Mouse (Mus musculus): ENCODE measurements around the gene Med4.
"Not testable (repeated sequence)": the region's sequence is repeated elsewhere in the genome, so short reads cannot be mapped to it uniquely, and the experiment has no call there.

The Med4 gene

DNA sequence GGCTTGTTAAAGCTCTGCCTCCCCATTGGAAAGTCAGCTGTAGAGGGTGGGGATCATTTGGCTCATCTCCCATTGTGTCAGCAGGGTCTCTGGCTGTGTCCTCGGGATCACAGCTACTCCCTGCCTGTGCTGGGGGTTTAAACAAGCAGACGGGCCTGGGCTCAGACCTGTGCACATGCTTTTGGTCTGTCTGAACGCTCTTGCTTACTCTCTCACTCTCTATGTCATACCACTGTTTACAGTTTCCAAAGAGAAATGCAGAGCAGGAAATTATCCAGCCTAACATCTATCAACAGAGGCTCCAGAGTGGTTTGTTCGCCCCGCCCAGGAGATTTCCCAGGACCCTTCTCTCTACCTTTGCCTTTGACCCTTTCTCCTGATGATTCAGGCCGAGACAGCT, 8.1 kb upstream of the Med4 start:
- no peak for DNase-seq (ENCODE audit: low spot score in 2 of 2)

- DNase-seq (ENCODE audit: low spot score in 2 of 2): no peak
Observed at GRCm38 (mm10) chr14:73502591-73503184, 7.1 kb upstream of the Med4 start.

GRCm38 (mm10) chr14:73503237-73503933, 6.4 kb upstream of the Med4 start:
- no peak for DNase-seq (ENCODE audit: low spot score in 2 of 2)

DNA sequence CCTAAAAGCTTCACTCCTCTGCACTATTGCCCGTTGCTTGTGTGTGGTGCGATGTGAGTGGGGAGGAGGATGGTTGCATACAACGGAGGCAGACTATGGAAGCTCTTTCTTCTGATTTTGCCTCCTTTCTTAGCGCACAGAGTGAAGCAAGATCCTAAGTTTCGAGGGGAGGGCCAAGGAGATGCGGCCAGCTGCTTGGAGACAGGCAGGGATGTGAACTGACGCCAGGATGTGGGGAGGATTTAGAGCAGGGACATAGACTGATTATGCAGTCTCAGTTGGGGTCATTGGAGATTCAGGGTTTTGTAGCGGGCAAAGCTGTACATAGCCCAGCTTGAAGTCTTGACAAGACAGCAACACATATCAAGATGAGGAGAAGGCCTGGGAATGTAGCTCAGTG, 3.5 kb upstream of the Med4 start:
- no peak for DNase-seq (ENCODE audit: low spot score in 2 of 2)

DNA sequence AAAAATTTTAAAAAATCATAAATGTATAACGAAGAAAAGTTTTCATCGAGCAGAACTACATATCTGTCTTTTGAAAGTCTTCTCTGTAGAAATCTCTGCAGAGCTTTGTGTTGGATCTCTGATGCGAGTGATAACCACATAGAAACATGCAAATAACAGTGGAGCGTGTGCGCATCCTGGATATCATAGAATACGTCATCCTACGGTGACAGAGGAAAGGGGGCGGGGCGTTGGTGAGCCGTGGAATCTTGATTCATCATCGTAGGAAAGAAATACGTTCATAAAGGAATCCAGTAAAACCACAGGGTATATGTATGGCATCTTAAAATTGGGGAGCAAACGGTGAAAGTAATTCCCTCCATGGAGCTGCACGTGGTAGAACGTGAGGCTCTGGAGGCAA, 2.6 kb upstream of the Med4 start:
- DNase-seq (ENCODE audit: low spot score in 2 of 2): no peak

- no peak for DNase-seq (ENCODE audit: low spot score in 2 of 2)
Observed at GRCm38 (mm10) chr14:73507702-73508376, 2.0 kb upstream of the Med4 start.

DNA sequence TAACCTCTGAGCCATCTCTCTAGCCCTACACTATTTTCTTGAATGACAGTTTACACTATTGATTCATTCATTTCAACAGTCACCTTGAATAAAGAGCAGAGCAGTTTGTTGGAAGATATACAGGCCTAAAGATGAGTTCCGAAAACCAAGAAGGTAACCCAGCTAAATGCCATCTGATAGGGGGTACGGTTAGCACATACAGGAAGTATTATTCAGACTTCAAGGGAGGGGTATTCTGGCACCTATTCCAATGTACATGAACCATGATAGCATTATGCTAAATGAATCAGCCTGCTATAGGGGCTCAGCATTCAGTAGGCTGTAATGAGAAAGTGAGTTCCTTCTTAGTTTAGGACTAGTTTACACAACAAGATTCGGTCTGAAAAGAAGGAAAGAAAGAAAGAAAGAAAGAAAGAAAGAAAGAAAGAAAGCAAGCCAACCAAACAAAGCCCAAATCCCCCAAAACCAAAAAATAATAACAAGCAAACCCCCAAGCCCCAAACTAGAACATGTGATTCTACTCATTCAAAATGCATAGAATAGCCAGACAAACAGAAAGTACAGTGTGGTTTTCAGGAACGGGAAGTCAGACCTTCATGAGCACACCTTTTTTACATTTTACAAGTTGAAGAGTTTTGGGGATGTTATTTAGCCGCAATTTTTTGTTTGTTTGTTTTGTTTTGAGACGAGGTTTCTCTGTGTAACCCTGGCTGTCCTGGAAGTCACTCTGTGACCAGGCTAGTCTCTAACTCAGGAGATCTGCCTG, 1.0 kb upstream of the Med4 start:
- DNase-seq (ENCODE audit: low spot score in 2 of 2): no peak

- DNase-seq (ENCODE audit: low spot score in 2 of 2): no peak
Observed at GRCm38 (mm10) chr14:73524136-73524535, 14.3 kb downstream of the Med4 start.

DNA sequence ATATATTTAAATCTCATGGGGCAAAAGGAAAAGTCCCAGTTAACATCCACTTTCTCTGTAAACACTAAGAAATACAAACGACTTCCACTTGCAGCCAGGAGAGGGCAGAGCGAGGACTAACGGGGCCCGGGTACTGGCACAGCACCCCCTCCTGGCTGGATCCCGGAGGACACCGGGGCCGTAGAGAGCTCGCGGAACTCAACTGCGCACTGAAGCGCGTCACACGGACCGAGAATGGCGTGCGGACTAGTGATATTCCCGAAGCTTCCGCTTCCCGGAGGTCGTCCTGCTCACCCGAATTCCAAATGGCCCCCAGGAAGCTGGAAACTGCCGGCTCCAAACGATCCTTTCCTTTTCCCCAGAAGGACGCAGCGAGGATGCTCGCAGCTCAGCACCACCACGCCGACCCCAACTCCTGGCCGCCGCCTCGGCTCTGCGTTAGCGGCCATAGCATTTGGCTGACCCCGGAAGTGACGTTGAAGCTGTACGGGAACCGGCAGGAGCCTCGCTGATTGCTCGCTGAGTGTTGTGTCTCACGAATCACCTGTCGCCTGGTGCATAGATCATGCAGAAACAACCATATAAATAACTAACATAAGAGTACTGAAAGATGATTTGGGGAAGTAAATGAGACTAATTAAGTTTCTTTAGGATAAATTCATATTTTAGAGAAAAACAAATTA, 15.1 kb downstream of the Med4 start, which contains the start of gene Sucla2:
Gene Sucla2, plus strand, starts transcription at position 554 of the 683 bp plus-strand sequence.
- DNase-seq (ENCODE audit: low spot score in 2 of 2): peak; percentile 92 to 94

GRCm38 (mm10) chr14:73528661-73529060, 18.8 kb downstream of the Med4 start:
- DNase-seq (ENCODE audit: low spot score in 2 of 2): not testable (repeated sequence)

DNA sequence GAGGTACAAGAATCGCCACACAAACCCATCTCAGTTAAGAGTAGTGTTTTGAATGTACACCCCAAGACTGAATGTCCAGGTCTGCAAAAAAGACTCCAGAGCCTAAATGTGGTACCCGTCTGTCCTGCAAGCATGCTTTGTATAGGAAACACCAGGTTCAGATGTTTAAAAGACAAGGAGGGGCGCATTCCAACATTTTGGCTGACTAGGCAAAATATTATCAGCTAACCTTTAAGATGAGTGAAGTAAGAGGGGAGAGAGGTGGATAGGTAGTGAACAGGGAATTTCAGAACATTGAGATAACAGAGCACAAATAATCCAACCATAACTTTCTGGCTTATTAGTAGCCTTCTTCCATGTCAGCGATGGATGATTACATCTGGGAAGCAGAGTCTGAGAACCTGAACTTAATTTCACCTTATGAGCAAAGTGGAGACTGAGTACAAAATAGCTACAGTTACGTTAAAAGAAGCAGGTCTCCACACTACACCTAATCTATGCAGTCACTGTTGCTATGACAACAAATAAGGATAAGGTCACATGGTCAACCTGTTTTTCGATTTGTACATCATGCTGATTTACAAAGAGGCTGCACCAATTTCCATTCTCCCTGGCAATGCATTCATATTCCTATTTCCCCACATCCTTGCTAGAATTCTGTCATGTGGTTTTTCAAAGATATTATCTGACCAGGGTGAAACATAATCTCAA, 24.1 kb downstream of the Med4 start:
- DNase-seq (ENCODE audit: low spot score in 2 of 2): no peak

DNA sequence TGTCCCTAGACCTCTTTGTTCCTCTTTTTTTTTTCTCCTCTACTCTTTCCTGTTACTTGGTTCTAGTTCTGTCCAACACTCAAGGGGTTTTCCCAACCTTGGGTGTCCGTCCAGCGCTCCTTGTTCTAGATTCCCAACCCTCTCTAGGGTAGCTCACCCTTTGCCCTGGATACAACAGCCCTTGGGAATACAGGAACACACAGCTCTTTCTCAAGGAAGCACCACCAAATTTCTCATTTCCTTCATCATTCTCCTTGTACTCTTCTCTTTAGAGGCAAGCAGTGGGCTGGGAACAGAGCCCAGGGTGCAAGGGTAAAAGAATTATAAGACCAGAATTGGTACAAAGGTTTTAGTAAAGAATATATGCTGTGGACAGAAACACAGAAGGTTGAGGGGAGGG, 25.8 kb downstream of the Med4 start:
- DNase-seq (ENCODE audit: low spot score in 2 of 2): no peak

GRCm38 (mm10) chr14:73543781-73544180, 34.0 kb downstream of the Med4 start:
- DNase-seq (ENCODE audit: low spot score in 2 of 2): no peak

GRCm38 (mm10) chr14:73547034-73547433, 37.2 kb downstream of the Med4 start:
- DNase-seq (ENCODE audit: low spot score in 2 of 2): no peak

DNA sequence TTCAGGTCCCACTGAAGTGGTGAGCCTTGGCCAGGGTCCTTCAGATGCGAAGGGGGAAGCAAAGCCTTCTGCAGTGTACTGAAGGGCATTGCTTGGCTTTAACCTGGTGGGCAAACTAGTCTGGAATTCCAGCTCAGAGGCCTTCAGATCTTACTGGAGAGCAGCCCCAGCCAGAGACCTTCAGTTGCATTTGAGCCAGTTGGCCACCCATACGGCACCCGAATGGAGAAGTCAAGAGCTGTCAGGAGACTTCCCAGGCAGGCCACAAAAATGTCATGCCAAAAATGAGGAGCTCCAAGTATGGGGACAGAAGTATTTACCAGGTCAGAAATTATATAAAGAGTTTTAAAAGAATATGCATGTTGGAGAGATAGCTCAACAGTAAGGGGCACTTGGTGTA, 38.2 kb downstream of the Med4 start, which contains the start of gene Nudt15:
Gene Nudt15, minus strand, starts transcription at position 192 of the 400 bp plus-strand sequence.
- no peak for DNase-seq (ENCODE audit: low spot score in 2 of 2)

GRCm38 (mm10) chr14:73550291-73550690, 40.5 kb downstream of the Med4 start:
- DNase-seq (ENCODE audit: low spot score in 2 of 2): no peak

DNA sequence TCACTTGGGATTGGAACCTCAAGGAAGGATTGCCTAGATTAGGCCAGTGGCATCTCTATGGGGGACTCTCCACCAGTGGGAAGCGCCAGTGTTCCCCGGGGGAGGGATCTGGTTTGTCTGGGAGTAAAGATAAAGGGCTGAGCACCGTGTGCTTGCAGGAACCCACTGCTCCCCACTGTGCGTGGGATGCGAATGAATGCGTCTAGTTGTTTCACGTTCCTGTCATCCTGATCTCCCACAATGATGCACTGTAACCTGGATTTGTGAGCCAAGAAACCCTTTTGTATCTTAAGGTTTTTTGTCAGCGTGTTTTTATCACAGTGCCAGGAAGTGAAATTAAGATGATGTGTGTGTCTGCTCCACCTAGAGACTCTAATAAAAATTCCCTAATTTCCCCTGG, 40.9 kb downstream of the Med4 start:
- no peak for DNase-seq (ENCODE audit: low spot score in 2 of 2)

- DNase-seq (ENCODE audit: low spot score in 2 of 2): no peak
Observed at GRCm38 (mm10) chr14:73551164-73551563, 41.3 kb downstream of the Med4 start.

DNA sequence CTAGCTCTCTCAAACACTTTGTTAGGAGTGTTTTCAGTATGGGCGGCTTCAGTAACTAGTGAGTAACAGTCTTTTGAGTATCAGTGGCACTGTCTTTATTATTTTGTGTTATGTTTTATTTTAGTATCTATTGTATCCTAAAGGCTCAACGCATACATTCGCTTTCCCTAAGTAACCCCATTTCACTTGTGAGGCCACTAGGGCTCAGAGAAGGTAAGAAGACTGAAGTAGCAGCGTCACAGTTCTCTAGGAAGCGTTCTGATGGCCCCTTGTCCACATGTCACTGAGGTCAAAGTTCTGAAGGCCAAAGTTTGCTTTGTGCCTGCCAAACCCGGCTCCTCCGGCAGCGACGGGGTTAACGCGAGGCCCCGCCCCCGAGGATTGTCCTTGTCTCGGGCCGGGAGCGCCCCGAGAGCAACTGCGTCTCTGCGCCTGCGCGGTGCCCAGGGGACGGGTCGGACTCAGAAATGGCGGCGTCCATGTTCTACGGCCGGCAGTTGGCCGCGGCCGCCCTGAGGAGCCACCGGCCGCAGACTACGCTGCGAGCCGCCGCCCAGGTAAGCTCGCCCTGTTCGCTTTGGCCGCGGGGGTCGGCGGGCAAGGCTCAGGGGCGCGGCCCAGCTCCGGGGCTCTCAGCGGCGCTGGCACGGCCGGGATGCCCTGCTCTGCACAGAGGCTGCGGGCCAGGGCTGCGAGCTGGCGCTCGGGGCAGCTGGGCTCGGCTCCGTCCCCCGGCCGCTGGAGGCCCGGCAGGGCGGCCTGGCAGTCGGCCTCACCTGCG, 42.7 kb downstream of the Med4 start:
- DNase-seq (ENCODE audit: low spot score in 2 of 2): peak; percentile 90 to 91

DNA sequence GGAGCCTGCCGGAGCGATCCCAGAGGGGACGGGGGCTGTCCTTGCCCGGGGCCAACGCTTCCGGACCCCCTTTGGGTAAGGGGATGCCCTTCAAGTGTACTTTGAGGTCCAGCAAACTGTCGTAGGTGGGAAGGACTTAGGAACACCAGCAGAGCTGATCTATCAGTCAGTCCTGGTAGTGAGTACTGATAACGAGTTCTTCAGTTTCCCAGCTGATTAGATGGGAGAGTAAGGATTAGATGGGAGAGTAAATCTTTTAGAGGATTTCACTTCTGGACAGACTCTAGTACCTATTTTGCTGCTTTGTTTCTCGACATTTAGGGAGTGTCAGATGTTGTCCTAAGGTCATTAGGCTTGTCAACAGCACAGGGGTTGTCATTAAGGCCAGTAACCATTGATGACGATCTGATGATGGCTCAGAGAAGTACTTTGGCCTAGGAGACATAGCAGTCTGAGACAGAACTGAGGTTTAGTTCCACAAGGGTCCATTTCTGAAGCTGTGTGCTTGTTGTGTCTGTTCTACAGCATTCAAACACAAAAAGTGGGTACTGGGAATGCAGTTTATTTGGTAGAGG, 43.4 kb downstream of the Med4 start:
- DNase-seq (ENCODE audit: low spot score in 2 of 2): no peak

Measured in frontal cortex, postnatal 25 days (tissue).